Mouse (Mus musculus) megakaryocyte progenitor cell, adult 5-6 weeks (primary cell): ENCODE measurements around the gene Plxna2. TPM values are rescaled to one million over a fixed set of nuclear protein-coding genes. Genes with fewer than 3 reads are reported as not detected.
A peak's percentile ranks its signal among the peaks of the same experiment; 100 is the strongest.

Experiments
- ATAC-seq: replicated peaks from 2 replicates; pipeline ENCODE4 v1.8.0; 2016; ENCODE audit warnings: mild to moderate bottlenecking, moderate TSS enrichment, inconsistent platforms; ENCODE audit not compliant: poor library complexity
- total RNA-seq, 2 experiments: library from RNA; stranded (forward) in 1 of 2; stranded (reverse) in 1 of 2; fragments of 157-497, 149-512 nt in 1 of 2; fragments of 200-1000 nt in 1 of 2; gene quantifications; 2 replicates each; pipeline versions ENCODE4 v1.2.3 to v1.2.4; 2015 to 2017

Gene Plxna2
- total RNA-seq, 2 experiments from 2014 or later, result 0.17 to 0.72 TPM

GRCm38 (mm10) chr1:194699321-194699720 is 81.3 kb downstream of the Plxna2 start:
- ATAC-seq, result no peak

GRCm38 (mm10) chr1:194703235-194703634 is 85.2 kb downstream of the Plxna2 start:
- no peak for ATAC-seq

GRCm38 (mm10) chr1:194704171-194704855 is 86.3 kb downstream of the Plxna2 start:
- no peak for ATAC-seq

GRCm38 (mm10) chr1:194706566-194706965 is 88.5 kb downstream of the Plxna2 start:
- no peak for ATAC-seq

GRCm38 (mm10) chr1:194712373-194712772 is 94.4 kb downstream of the Plxna2 start:
- no peak for ATAC-seq

GRCm38 (mm10) chr1:194714138-194715031 is 96.4 kb downstream of the Plxna2 start:
- ATAC-seq, result no peak

- no peak for ATAC-seq
These were observed 99.4 kb downstream of the Plxna2 start for GRCm38 (mm10) chr1:194717451-194717874.

- ATAC-seq, result no peak
These were observed 102.4 kb downstream of the Plxna2 start for GRCm38 (mm10) chr1:194720406-194720805.

- no peak for ATAC-seq
These were observed 103.2 kb downstream of the Plxna2 start for GRCm38 (mm10) chr1:194721260-194721659.

- peak; percentile 86 for ATAC-seq
These were observed 104.3 kb downstream of the Plxna2 start for GRCm38 (mm10) chr1:194722329-194722728.

- ATAC-seq, result no peak
These were observed 116.8 kb downstream of the Plxna2 start for GRCm38 (mm10) chr1:194734836-194735235.

- ATAC-seq, result no peak
These were observed 121.9 kb downstream of the Plxna2 start for GRCm38 (mm10) chr1:194739894-194740293.

GRCm38 (mm10) chr1:194742901-194743422 is 124.9 kb downstream of the Plxna2 start:
- ATAC-seq, result no peak

- ATAC-seq, result no peak
These were observed 127.3 kb downstream of the Plxna2 start for GRCm38 (mm10) chr1:194745177-194745934.

- ATAC-seq, result no peak
These were observed 128.6 kb downstream of the Plxna2 start for GRCm38 (mm10) chr1:194746332-194747249.

- no peak for ATAC-seq
These were observed 129.2 kb downstream of the Plxna2 start for GRCm38 (mm10) chr1:194747258-194747657.

- peak; percentile 88 for ATAC-seq
These were observed 135.2 kb downstream of the Plxna2 start for GRCm38 (mm10) chr1:194753168-194753567.

- ATAC-seq, result no peak
These were observed 138.0 kb downstream of the Plxna2 start for GRCm38 (mm10) chr1:194756001-194756400.

GRCm38 (mm10) chr1:194756409-194756808 is 138.4 kb downstream of the Plxna2 start:
- ATAC-seq, result no peak

- ATAC-seq, result no peak
These were observed 138.8 kb downstream of the Plxna2 start for GRCm38 (mm10) chr1:194756863-194757262.
